Mouse (Mus musculus) bone marrow, adult 2 months (tissue): Measurements from ENCODE around the gene Gm21188.
"Not testable (repeated sequence)": the region's sequence is repeated elsewhere in the genome, so short reads cannot be mapped to it uniquely, and the experiment has no call there.

Experiments used
- CTCF ChIP-seq: fragments of 200-500 bp; IDR thresholded peaks from 2 replicates; pipeline ENCODE4 v1.5.1; 2011; ENCODE audit warnings: low read length, control low read depth; ENCODE audit not compliant: control insufficient read depth, insufficient read depth
- POLR2A ChIP-seq: fragments of 200-500 bp; IDR thresholded peaks from 2 replicates; pipeline ENCODE4 v1.6.1; 2011; ENCODE audit warnings: low read depth, mild to moderate bottlenecking, control low read depth, low read length, borderline replicate concordance; ENCODE audit not compliant: control insufficient read depth

DNA sequence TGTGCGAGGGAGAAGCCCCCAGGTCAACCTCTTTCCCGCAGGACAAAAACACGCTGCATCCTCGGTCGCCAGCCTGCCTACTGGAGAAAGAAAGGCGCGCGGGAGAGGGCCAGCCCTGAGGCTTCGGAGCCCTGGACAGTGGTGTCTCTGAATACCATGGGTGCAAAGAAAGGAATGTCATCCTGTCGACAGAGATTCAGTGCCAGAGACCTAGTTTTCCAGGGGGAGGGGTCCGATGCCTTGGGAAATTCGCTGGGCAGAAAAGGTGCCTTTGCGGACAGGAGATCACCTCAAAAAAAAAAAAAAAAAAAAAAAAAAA lies 44.9 kb upstream of the Gm21188 start:
- not testable (repeated sequence) for TF ChIP-seq POLR2A, CTCF
